Mouse (Mus musculus) layer of hippocampus, postnatal 36 days (tissue): ENCODE data around the gene Gm11172. TPM values are rescaled to one million over a fixed set of nuclear protein-coding genes. Genes with fewer than 3 reads are reported as not detected.
"Not testable (repeated sequence)": the region's sequence is repeated elsewhere in the genome, so short reads cannot be mapped to it uniquely, and the experiment has no call there.

Experiments
- DNase-seq, 2 experiments: peaks; one replicate each; pipeline ENCODE4 v3.0.0; 2022
- total RNA-seq, 2 experiments: library from RNA; stranded (reverse); gene quantifications; 2 replicates each; pipeline ENCODE4 v1.2.3; 2021

Gene Gm11172
- total RNA-seq, 2 experiments from 2014 or later: not detected

DNA sequence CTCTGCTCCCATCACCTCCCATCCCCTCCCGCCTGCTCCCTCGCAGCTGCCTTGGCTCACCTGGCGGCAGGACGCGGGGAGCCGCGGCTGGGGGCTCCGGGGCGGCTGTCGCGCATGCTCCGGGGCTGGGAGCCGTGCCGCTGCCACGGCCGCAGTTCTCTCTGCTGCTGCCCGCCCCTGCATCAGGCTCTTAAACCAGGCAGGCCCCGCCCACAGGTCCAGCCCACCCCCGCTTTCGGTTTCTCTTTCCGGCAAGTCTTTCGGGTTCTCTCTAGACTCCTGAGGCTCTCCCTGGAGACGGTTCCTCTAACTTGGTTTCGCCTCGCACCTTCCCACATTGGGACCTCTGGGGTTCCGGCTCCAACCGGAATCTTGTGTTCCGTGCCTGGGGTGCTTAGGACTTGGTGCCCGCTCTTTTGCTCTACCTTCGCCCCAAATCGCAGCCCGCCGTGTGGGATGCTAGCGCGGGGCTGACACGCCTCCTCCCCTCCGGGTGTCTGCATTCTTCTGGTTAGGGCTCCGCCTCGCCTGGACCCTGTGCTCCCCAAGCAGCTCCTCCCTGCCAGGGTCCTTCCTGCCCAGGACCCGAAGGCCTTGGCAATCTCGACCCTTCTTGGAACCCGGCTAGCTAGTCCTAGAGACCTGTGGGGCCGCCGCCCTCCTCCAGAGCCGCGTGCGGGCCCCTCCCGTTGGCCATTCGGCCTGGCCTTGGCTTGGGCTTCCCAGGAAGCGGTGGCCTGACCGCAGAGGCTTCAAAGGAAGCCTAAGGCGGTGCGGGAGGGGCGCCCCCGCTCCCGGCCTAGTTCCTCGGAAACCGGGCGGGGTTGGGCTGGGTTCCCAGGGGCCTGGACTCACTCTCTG lies 27.1 kb upstream of the Gm11172 start, which contains the start of gene Socs1:
Gene Socs1, minus strand, starts transcription at position 166 of the 861 bp plus-strand sequence.
- peak; percentile 73 to 74 for DNase-seq

DNA sequence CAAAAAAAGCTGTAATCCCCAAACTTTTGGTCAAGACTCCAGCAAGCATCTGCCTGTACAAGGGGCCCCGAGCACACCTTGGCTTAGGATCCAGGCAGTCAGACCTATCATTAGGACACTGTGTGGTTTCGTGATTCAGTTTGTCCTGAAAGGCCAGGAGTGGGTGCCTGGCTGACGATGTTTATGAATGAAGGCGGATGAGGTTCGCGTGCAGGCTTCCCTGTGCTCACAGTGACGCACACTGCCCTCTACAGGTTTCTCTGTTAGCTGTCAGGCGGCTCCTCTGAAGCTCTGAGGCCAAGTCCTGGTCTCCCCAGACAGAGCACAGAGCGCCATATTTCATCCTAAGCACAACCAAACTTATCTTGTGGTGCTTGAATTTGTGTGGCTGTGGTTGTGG lies 26.4 kb upstream of the Gm11172 start:
- peak; percentile 70 to 74 for DNase-seq

DNA sequence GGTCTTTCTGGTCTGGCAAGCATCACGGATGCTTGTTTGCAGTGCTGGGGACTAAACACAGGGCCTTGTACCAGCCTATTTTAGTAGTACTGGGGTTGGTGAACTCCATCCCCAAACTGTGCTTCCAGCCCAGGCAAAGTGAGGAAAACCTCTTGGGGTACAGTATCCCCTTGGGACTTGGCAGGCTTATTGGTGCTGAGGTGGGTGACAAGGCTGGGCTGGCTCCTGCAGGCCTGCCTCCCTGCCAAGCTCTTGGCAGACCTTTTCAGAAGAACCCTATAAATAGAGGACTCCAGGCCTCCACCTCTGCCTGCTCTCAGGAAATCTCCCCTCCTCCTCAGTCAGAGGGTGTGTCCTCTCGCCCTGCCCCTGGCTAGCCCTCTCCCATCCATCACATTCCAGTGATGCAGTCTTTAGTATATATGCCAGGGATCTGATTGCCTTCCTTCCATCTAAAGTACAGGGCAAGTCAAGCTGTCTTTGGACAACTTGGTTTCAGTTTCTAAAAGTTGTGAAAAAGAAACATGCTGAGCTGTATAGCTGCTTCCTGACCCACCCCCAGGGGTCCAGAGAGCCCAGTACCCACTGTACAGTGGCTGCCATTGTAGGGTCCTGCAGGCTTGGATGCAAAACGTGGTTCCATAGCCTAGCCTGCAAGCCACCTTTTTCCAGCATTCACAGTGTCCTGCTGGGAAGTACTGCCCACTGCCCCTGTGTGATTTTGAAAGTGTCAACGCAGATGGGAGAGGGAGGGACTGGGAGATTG lies 25.8 kb upstream of the Gm11172 start:
- no peak for DNase-seq

DNA sequence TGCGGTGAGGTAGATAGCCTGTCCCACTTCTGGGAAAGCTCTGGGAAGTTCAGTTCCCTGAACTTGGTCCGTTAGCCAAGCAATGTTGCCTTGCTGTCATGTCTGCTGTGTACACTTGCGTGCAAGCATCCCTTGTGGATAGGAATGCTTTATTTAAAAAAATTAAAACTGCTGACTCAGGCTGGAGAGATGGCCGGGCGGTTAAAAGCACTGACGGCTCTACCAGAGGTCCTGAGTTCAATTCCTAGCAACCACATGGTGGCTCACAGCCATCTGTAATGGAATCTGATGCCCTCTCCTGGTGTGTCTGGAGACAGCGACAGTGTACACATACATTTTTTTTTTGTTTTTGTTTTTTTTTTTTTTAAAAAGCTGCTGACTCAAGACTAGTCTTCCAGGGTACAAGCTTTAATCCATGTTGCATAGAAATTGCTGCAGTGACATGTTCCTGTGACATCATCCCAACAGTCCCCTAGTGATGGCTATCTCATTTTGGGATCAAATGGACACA lies 25.1 kb upstream of the Gm11172 start:
- DNase-seq: no peak

DNA sequence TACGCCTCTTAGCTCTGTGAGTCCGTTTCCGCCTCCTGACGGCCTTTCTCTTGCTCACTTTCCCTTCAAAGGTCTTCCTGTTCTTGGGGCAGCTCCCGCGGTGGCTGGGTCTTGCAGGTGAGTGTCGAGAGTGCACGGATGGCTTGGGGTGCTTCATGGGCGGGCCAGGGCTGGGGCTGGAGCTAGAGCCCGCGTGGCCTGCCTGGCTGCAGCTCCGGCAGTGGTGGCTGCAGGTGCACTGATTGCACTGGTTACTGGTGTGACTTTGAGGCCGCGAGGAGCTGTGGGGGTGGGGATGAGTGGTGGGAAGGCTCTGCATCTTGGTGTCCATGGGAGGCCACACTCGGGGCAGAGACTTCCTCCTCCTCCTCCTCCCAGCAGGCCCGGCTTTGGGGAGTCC lies 24.4 kb upstream of the Gm11172 start, which contains the start of gene Tnp2:
Gene Tnp2, minus strand, starts transcription at position 390 of the 400 bp plus-strand sequence.
- no peak for DNase-seq

DNA sequence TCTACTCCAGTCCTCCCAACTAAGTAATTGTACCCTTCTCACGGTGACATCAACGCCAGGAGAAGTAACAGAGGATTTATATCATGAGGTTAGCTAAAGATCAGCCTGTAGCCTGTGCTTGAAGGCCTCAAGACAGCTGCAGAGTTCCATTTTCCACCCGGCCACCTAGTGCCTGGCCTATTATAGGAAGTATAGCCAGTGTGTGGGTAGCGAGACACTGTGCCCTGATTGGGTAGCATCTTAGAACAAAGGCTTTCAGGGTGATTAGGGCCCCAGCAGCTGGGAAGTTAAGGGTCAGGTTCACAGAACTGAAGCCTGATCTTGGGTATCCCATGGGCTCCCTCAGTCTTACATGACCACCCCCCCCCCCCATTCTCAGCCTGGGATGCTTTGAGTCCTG lies 23.8 kb upstream of the Gm11172 start:
- no peak for DNase-seq

DNA sequence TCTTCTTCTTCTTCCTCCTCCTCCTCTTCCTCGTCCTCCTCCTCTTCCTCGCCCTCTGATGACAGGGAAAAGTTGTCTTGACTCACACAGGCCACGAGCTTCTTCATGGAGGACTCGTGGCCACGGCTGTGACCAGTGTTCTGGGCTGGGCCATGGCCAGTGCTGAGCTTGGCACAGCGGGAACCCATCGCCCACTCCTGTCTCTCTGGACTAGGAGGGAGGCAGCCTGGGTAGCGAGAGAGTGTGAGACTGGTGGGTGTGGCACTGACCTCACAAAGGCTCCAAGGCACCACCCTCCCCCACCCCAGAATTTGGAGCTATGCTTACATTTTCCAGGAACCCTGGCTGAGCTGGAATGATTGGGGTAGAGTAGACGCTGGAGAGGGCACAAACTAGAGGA lies 22.0 kb upstream of the Gm11172 start, which contains the start of gene Prm3:
Gene Prm3, minus strand, starts transcription at position 213 of the 400 bp plus-strand sequence.
- no peak for DNase-seq

DNA sequence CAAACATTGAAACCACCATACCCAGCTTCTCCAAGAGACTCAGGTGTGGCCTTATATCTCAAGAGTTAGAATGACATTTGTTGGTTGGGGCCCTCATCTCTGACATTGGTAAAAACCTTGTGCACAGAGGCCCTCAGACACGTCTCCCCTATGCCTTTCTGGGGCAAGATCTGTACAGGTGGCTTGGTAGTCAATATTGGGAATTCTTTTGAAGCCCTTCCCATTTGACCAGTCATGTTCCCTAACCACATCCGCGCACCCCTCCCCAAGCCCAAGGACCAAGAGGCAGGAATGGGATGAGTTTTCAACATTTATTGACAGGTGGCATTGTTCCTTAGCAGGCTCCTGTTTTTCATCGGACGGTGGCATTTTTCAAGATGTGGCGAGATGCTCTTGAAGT lies 16.7 kb upstream of the Gm11172 start, which contains the start of gene Prm2:
Gene Prm2, minus strand, starts transcription at position 101 of the 400 bp plus-strand sequence.
- DNase-seq: no peak

DNA sequence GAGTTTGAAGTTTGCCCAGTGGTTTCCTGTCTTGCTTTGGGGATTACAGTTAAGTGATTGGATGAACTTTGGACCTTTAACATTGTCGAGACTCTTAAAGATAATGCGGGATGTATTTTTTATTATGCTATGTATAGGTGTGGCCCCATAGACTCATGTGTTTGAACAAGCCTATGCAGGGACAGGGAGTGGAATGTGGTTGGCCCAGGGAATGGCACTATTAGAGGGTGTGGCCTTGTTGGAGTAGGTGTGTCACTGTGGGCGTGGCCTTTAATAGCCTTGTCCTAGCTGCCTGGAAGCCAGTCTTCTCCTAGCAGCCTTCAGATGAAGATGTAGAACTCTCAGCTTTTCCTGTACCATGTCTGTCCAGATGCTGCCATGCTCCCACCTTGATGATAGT lies 10.3 kb upstream of the Gm11172 start:
- DNase-seq: not testable (repeated sequence)

DNA sequence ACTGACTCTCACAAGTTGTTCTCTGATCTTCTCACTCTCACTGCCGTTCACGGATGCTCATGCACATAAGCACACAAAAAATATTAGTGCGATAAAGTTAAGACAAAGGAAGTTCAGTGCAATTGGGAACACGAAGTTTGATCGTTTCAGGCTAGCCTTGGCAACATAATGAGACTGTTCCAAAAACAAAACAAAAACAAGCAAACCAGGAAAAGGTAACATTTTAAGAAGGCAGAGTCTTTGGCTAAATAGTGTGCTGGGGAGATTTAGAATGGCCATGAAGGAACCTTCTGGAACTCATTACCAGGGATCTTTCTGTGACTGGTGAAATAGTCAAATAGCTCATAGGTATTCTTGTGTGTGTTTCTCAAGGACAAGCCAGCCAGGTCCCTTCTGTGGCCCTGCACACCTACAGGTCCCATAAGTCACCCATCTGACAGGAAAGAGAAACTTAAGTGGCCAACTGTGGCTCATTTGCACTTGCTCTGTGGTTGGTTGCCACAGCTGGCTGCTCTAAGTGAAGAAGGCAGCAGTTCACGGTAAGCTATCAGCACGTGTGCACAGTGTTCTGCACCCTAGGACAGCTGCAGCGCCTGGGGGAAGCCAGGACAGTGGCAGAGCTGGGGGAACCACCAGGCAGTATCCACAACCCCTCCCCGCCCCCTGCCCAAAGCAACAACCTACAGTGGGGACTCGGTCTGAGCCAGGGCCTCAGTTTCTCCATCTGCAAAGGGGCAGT lies 6.8 kb upstream of the Gm11172 start, which contains the start of gene Prm1:
Gene Prm1, minus strand, starts transcription at position 51 of the 739 bp plus-strand sequence.
- DNase-seq: no peak

DNA sequence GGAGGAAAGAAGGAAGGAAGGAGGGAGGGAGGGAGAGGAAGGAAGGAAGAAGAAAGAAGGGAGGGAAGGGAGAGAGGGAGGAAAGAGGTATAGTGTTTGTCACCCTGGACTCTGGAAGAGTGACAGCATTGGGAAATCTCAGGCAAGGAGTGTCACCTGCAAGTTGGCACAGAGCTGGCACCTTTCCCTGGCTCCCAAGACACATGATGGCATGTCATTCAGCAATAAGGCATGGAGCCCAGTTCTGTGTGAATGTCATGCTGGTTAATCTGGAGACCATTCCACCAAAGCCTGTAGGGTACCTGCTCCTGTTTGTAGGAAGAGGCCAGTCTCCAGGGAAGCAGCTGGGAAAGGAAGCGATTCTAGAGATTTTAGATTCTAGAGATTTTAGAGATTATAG lies 2.3 kb upstream of the Gm11172 start:
- no peak for DNase-seq

DNA sequence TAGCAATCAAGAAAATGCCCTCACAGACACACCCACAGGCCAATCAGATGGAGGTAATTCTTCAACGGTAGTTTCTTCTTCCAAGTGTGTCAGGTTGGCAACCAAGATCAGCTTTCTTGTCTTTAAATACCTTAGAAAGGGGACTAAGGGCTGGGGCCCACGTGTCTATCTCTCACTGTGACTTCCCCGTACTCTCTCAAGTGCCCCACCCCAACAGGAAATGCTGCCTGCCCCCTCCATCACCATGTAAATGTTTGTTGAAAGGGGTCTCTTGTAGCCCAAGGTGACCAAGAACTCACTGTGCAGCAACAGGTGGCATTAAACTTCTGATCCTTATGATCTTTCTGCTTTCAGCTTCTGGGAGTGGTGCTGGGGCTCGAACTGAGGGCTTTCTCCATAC lies 1.0 kb downstream of the Gm11172 start:
- DNase-seq: no peak

DNA sequence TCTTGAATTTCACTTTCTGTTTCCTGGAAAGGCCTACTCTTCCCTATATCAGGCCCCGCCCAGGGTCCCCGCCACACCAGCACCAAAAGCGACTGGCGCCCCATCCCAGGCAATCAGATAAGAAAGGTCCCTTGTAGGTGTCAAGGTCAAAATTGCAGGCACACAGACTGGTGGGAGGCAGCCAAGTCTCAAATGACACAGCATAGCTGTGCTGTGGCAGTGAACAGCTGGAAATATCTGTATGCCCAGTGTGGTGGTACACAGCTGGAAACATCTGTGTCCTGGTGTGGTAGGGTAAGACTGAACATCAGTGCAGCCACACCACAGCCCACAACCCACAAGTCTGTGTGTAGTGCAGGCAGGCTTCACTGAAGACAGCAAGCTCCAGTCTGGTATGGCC lies 2.1 kb downstream of the Gm11172 start:
- no peak for DNase-seq

DNA sequence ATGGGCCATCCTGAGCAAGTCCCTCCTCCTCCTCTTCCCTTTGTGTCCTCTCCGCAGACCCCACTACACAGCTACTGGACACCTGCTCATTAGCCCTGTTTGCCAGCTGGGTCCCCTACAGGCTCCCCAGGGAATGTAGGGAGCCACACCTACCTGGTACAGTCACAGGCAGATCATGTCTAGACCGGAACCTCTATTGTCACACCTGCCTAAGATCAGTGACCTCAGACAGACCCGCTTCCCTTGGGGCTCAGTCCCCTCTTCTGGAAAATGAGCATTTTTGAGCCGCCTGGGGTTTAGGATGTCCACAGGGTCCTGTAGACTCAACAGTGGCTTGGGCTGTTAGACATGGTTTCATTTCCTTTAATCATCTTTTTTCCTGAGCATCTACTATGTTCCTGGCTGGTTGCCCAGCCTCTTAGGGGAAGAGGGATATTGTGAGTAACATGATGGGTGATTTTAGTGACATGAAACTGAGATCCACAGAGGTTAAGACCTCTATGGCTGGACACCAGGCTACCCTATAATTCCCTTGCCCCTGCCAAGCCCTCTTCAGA lies 5.9 kb downstream of the Gm11172 start:
- DNase-seq: no peak

DNA sequence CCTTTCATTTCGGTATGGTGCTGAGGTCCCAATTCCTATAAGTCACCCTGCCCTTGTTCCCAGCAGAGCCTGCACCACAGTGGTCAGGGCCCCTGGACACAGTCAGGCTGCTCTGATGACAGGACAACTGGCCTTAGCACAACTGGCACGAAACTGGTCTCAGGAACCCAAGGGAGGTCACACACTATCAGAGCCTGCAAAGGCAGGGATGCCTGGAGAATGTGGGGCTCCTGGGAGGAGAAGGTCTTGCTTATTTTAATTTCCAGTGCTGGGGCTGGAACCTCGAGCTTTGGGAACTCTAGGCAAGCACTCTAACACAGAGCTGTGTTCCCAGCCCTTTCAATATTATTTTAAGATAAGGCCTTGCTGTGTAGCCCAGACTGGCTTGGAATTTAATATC lies 7.3 kb downstream of the Gm11172 start:
- DNase-seq: no peak

DNA sequence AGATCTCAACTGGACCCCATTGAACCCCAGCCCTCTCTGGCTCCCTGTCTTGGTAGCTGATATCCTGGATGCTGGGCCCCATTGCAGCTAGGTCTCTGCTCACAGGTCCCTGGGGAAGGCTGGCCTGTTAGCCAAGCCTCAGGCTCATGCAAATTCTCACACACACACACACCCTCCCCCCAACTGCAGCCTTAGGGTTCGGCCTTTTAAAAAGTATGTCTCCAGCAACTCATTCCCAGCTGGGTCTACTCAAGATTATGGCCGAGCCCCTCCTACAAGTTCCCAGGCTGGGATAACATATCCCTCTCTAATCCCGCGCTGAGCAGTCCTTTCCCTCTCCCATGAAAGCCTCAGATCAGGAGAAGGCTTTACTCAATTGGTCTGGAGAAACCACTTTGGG lies 8.7 kb downstream of the Gm11172 start:
- no peak for DNase-seq

DNA sequence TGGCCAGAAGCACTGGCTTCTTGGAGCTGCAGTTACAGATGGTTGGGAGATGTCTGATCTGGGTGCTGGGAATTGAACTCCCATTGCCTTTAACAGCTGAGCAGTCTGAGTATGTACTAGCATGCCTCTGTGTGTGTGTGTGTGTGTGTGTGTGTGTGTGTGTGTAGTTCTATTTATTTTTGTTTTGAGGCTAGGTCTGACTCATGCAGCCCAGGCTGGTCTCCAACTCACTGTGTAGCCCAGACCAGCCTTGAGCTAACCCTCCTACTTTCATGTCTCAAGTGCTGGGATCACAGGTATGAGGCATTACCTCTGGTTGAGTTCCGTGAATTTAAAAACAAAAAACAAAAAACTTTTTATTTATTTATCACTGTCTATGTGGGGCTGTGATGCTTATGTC lies 11.8 kb downstream of the Gm11172 start:
- DNase-seq: no peak

DNA sequence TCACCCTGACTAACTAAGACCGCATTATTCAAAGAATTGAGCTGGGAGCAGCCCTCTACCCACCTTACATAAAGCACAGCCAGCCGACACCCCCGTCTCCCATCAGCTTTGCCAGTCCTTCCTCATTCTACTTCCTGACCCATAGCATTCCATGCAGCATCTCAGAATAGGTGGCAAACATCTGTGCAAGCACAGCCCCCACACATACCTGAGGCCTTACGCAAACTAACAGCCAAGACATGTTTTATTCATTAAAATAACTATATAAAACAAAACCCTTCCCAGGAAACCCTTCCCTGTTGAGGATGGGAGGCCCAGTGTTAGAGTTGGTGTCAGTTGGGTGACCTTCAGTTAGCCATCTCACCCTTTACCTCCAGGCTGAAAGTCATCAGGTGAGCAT lies 13.1 kb downstream of the Gm11172 start:
- DNase-seq: no peak

DNA sequence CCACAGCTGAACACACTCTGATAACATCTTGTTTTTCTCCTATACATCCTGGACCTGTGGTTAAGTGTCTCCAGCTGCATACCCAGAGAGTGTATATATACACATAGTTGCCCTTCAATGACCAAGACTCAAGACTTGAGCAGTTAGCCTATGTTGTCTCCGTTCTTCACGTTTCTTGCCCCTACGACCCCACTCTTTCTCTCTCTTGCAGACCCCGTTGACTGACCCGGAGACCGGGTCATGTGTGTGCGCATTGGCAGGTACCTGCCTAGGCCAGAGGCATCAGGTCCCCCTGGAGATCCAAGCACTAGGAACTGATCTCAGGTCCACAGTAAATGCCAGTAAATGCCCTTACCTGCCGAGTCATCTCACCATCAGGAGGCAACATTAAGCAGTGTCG lies 14.6 kb downstream of the Gm11172 start:
- DNase-seq: no peak

DNA sequence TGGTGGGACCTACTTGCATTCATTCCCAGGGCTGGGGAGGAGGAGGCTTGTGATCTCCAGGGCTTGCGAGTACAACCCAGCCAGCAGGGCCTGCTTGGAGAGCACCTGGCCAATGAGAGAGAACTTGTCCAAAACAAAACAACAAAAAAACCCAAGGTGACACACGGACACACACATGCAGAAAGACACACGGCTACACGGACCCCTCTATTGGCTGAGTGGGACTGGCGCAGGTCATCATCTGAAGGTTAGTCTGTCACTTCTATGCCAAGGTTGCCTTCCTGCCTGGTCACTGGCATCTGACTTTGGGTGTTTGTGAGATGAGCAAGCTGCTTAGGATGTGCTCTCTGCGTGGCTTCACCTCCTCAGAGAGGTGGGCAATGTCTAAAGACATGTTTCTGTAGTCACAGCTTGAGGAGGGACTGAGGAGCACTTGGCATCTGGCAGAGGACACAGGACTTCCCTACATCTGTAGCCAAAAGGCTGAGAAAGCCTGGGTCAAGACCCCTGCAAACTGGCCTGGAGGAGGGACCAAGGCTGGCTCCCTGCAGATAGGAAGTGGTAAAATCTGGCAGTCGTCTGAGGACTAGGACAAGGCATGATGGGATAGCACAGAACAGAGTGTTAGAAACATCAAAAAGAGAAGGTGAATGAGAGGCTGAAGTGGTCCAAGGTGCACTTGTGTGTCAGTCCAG lies 15.2 kb downstream of the Gm11172 start:
- DNase-seq: no peak

DNA sequence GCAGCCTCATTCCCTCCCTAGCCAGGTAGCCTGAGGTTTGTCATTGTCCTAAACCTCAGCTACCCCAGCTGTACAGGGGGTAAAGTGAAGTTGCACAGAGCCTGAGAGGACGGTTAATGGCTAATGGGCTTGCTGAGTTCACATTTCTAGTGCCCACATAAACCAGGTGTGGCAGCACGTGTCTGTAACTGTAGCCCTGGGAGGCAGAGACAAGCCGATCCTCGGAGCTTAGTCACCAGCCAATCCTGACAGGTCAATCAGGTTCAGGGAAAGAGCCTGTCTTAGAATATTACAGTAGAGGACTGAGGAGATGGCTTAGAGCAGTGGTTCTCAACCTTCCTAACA lies 15.7 kb downstream of the Gm11172 start:
- DNase-seq: no peak

DNA sequence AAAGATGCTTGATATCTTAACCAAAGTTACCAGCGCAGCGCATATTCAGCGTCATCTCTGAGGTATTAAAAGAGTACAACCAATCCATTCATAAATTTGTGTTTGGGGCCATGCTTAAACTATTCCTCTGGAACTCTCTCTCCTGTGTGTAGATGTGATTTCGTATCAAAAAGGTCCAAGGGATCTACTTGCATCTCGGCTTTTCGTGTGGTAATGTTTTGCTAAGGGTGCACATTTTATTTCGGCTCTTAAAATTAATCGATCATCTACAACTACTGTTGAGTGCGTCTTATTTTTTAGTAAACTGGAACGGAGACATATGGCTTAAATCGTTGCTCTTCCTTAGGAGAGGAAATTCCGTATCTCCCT lies 21.8 kb downstream of the Gm11172 start:
- no peak for DNase-seq
